Mouse (Mus musculus) olfactory bulb, adult 2 months (tissue): ENCODE results near the gene 4632433K11Rik.

ENCODE experiments used
- CTCF ChIP-seq: fragments of 200-500 bp; IDR thresholded peaks from 2 replicates; pipeline ENCODE4 v1.5.1; 2012; ENCODE audit warnings: low read depth, mild to moderate bottlenecking, low read length, moderate library complexity; ENCODE audit not compliant: insufficient read depth
- POLR2A ChIP-seq: fragments of 200-500 bp; IDR thresholded peaks from 2 replicates; pipeline ENCODE4 v1.6.1; 2012; ENCODE audit warnings: mild to moderate bottlenecking, low read depth, low read length, moderate library complexity; ENCODE audit not compliant: insufficient read depth

DNA sequence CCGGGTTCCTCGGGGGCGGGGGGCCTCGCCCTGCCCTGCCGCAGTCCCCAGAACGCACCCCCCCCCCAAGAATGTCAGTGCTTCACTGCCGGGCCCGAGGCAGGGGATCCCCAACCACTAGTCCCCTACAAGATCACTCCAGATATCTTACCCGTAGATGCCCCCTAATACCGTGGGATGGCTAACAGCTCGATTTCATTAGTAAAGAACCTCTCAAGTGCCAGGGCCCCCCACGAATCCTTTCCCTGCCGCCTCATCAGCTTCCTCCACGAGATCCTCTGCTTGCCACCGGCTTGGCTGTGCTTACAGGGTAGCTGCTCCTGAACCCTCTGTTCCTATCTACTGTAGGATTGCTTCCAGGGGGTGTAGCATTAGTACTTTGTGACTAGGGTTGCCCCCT is 13.2 kb upstream of the 4632433K11Rik start:
- TF ChIP-seq POLR2A, result no peak
- no peak for TF ChIP-seq CTCF
